Mouse (Mus musculus) CH12.LX (cell line): ENCODE results near the gene Dstn. TPM values are rescaled to one million over a fixed set of nuclear protein-coding genes. Genes with fewer than 3 reads are reported as not detected.
A peak's percentile ranks its signal among the peaks of the same experiment; 100 is the strongest.

Source experiments
- DNase-seq: peaks from one replicate; pipeline ENCODE4 v3.0.0-alpha.2; 2013; ENCODE audit errors: extremely low read depth
- H3K27ac ChIP-seq: 2 replicates; pipeline ENCODE4 v1.5.1; 2012; ENCODE audit warnings: low read depth, mild to moderate bottlenecking, control low read depth, moderate library complexity; ENCODE audit not compliant: insufficient read depth
- H3K27me3 ChIP-seq: replicated peaks from 2 replicates; pipeline ENCODE3; 2012; ENCODE audit warnings: inconsistent platforms
- H3K36me3 ChIP-seq, 2 experiments: replicated peaks in 1 of 2; 2 replicates each; pipeline versions ENCODE3 to v1.6.1; 2012; ENCODE audit warnings: inconsistent platforms in 1 of 2, low read length in 1 of 2, mild to moderate bottlenecking in 1 of 2, mixed read lengths in 1 of 2, moderate library complexity in 1 of 2; ENCODE audit not compliant: control insufficient read depth in 1 of 2, insufficient read depth in 1 of 2
- H3K4me1 ChIP-seq, 2 experiments: 2 replicates each; pipeline ENCODE4 v1.6.1; 2012; ENCODE audit warnings: inconsistent platforms in 1 of 2, moderate library complexity in 1 of 2; ENCODE audit not compliant: insufficient read depth in 2 of 2, control insufficient read depth in 1 of 2
- H3K4me2 ChIP-seq: 2 replicates; pipeline ENCODE4 v1.6.1; 2012; ENCODE audit warnings: low read depth, mild to moderate bottlenecking, control low read depth; ENCODE audit not compliant: poor library complexity, insufficient read depth, severe bottlenecking
- H3K4me3 ChIP-seq, 3 experiments: fragments of 150-350 bp in 1 of 3; sonication (generic) in 1 of 3; replicated peaks in 1 of 3; 2 replicates each; pipeline versions ENCODE3 to v1.5.1; 2011 to 2012; ENCODE audit warnings: low read depth in 2 of 3, low read length in 2 of 3, mild to moderate bottlenecking in 2 of 3, moderate library complexity in 2 of 3, control low read depth in 1 of 3, improper control_type of control experiment in 1 of 3, inconsistent platforms in 1 of 3, mixed read lengths in 1 of 3; ENCODE audit not compliant: poor library complexity in 1 of 3
- H3K79me2 ChIP-seq: replicated peaks from 2 replicates; pipeline ENCODE4 v1.6.1; 2012; ENCODE audit warnings: mild to moderate bottlenecking, moderate library complexity; ENCODE audit not compliant: control insufficient read depth, poor library complexity, insufficient read depth, severe bottlenecking; ENCODE audit errors: extremely low read depth
- H3K9ac ChIP-seq: 2 replicates; pipeline ENCODE4 v1.6.1; 2012; ENCODE audit warnings: low read depth, mild to moderate bottlenecking, control low read depth, moderate library complexity; ENCODE audit not compliant: insufficient read depth
- H3K9me3 ChIP-seq: replicated peaks from 2 replicates; pipeline ENCODE3; 2012; ENCODE audit warnings: low read length, inconsistent platforms, mixed read lengths
- BHLHE40 ChIP-seq: IDR thresholded peaks from 2 replicates; pipeline ENCODE4 v1.6.1; 2011; ENCODE audit warnings: mild to moderate bottlenecking, low read depth, low read length, improper control_type of control experiment
- CTCF ChIP-seq, 2 experiments: IDR thresholded peaks in 1 of 2; conservative IDR thresholded peaks in 1 of 2; 2 replicates each; pipeline ENCODE4 v1.5.1; 2011 to 2012; ENCODE audit warnings: low read depth in 2 of 2, low read length in 2 of 2, improper control_type of control experiment in 1 of 2, inconsistent platforms in 1 of 2, mild to moderate bottlenecking in 1 of 2, moderate library complexity in 1 of 2
- ELF1 ChIP-seq: IDR thresholded peaks from 2 replicates; pipeline ENCODE4 v1.6.1; 2014; ENCODE audit warnings: low read depth, mild to moderate bottlenecking, inconsistent platforms, low read length, improper control_type of control experiment
- EP300 ChIP-seq: IDR thresholded peaks from 2 replicates; pipeline ENCODE4 v1.6.1; 2011; ENCODE audit warnings: low read length, improper control_type of control experiment
- ETS1 ChIP-seq: conservative IDR thresholded peaks from 2 replicates; pipeline ENCODE4 v1.6.1; 2012; ENCODE audit warnings: low read depth, mild to moderate bottlenecking, inconsistent platforms, low read length, improper control_type of control experiment, moderate library complexity
- HCFC1 ChIP-seq: IDR thresholded peaks from 2 replicates; pipeline ENCODE4 v1.6.1; 2012; ENCODE audit warnings: low read depth, mild to moderate bottlenecking, inconsistent platforms, low read length, improper control_type of control experiment
- KAT2A ChIP-seq: IDR thresholded peaks from 2 replicates; pipeline ENCODE4 v1.6.1; 2012; ENCODE audit warnings: low read length, improper control_type of control experiment, inconsistent platforms; ENCODE audit not compliant: insufficient replicate concordance
- MAFK ChIP-seq: IDR thresholded peaks from 2 replicates; pipeline ENCODE4 v1.6.1; 2011; ENCODE audit warnings: low read length, improper control_type of control experiment; ENCODE audit not compliant: insufficient replicate concordance
- MAX ChIP-seq: IDR thresholded peaks from 2 replicates; pipeline ENCODE4 v1.6.1; 2011; ENCODE audit warnings: low read length, improper control_type of control experiment
- MAZ ChIP-seq: IDR thresholded peaks from 2 replicates; pipeline ENCODE4 v1.6.1; 2012; ENCODE audit warnings: low read depth, mild to moderate bottlenecking, inconsistent platforms, low read length, improper control_type of control experiment, moderate library complexity
- MXI1 ChIP-seq: IDR thresholded peaks from 2 replicates; pipeline ENCODE4 v1.6.1; 2011; ENCODE audit warnings: mild to moderate bottlenecking, low read depth, low read length, improper control_type of control experiment
- MYC ChIP-seq: IDR thresholded peaks from 2 replicates; pipeline ENCODE4 v1.6.1; 2011; ENCODE audit warnings: low read depth, mild to moderate bottlenecking, improper control_type of control experiment, low read length
- NELFE ChIP-seq: IDR thresholded peaks from 2 replicates; pipeline ENCODE4 v1.6.1; 2011; ENCODE audit warnings: low read depth, low read length, improper control_type of control experiment
- PAX5 ChIP-seq: IDR thresholded peaks from 2 replicates; pipeline ENCODE4 v1.6.1; 2012; ENCODE audit warnings: low read length, inconsistent platforms, mixed read lengths
- POLR2A ChIP-seq: IDR thresholded peaks from 2 replicates; pipeline ENCODE4 v1.6.1; 2011; ENCODE audit warnings: low read depth, mild to moderate bottlenecking, improper control_type of control experiment, low read length
- POLR2AphosphoS2 ChIP-seq: IDR thresholded peaks from 2 replicates; pipeline ENCODE4 v1.6.1; 2011; ENCODE audit warnings: low read depth, low read length, improper control_type of control experiment
- RAD21 ChIP-seq: IDR thresholded peaks from 2 replicates; pipeline ENCODE4 v1.6.1; 2011; ENCODE audit warnings: low read depth, mild to moderate bottlenecking, low read length, improper control_type of control experiment, moderate library complexity
- RCOR1 ChIP-seq: conservative IDR thresholded peaks from 2 replicates; pipeline ENCODE4 v1.6.1; 2012; ENCODE audit warnings: low read depth, mild to moderate bottlenecking, inconsistent platforms, low read length, improper control_type of control experiment
- SMC3 ChIP-seq: IDR thresholded peaks from 2 replicates; pipeline ENCODE4 v1.6.1; 2011; ENCODE audit warnings: low read depth, low read length, improper control_type of control experiment
- TCF12 ChIP-seq: IDR thresholded peaks from 2 replicates; pipeline ENCODE4 v1.6.1; 2014; ENCODE audit warnings: low read depth, mild to moderate bottlenecking, inconsistent platforms, low read length, improper control_type of control experiment
- USF2 ChIP-seq: conservative IDR thresholded peaks from 2 replicates; pipeline ENCODE4 v1.6.1; 2011; ENCODE audit warnings: low read depth, low read length, improper control_type of control experiment
- ZC3H11A ChIP-seq: IDR thresholded peaks from 2 replicates; pipeline ENCODE4 v1.6.1; 2012; ENCODE audit warnings: low read depth, mild to moderate bottlenecking, inconsistent platforms, low read length, improper control_type of control experiment
- ZKSCAN1 ChIP-seq: IDR thresholded peaks from 2 replicates; pipeline ENCODE4 v1.6.1; 2012; ENCODE audit warnings: low read depth, inconsistent platforms, low read length, improper control_type of control experiment, borderline replicate concordance
- ZMIZ1 ChIP-seq: IDR thresholded peaks from 2 replicates; pipeline ENCODE4 v1.6.1; 2012; ENCODE audit warnings: low read depth, mild to moderate bottlenecking, inconsistent platforms, low read length, improper control_type of control experiment
- ZNF384 ChIP-seq: IDR thresholded peaks from 2 replicates; pipeline ENCODE4 v1.6.1; 2012; ENCODE audit warnings: low read depth, low read length, improper control_type of control experiment, inconsistent platforms
- dilution Hi-C: fragments of 300-500 bp; cut with MboI; formaldehyde crosslinking; loops from 2 replicates; pipeline ENCODE4 v1.14.3; 2020; ENCODE audit warnings: low sequenced_read_pairs; ENCODE audit not compliant: extremely low pct_unique_long_range_greater_than_20kb, extremely low pct_ligation_motif_present
- in situ Hi-C: fragments of 300-500 bp; cut with MboI; formaldehyde crosslinking; loops from 3 replicates; pipeline ENCODE4 v1.14.3; 2019; ENCODE audit warnings: low sequenced_read_pairs, low pct_ligation_motif_present, low pct_unique_long_range_greater_than_20kb, mixed read lengths
- polyA plus RNA-seq: library from polyadenylated mRNA; unstranded; fragments of >175 nt; gene quantifications from 2 replicates; pipeline ENCODE4 v1.2.1, GENCODE M21; 2012; ENCODE audit warnings: low read depth; ENCODE audit not compliant: insufficient read length
- total RNA-seq, 2 experiments: library from RNA; depleted of rRNA; stranded (reverse); fragments of 300-350 nt in 1 of 2; fragments of >200 nt in 1 of 2; gene quantifications; 2 replicates each; pipeline ENCODE4 v1.2.3; 2012 to 2014

Dstn gene
- total and polyA plus RNA-seq, 3 experiments = 68.9 to 266 (median 151) TPM

DNA sequence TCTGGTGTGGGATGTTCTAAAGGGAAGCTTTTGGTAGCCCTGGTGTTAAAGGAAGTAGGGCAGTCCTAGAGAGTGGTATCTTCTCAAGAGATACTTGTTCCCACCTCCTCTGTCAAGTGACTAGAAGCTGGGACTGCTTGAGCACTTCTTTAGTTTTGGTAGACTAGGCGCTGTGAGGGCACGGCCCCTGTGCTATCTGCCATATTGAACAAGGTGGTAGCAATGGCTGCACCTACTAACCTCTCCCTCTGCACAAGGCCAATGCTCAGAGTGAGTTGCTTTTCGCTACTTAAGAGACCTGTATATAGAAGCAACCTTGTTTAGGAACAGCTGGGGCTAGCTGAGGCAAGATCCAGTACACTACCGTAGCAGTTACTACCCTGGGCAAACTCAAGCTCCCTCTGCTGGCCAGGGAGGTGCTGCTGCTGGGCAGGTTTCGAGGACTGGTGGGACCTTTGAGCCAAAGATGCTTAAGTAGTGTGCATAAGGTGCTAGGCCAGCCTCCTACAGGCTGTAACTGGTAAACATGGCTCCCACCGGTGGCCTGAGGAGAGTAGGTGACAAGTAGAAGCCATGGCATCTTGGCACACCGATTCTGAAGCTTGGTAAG, 30.5 kb downstream of the Dstn start:
- Histone ChIP-seq H3K4me2 (no peak overlapping the region), H3K9ac (no peak overlapping the region), H3K27me3 (no peaks in the 10 kb centered on the region), H3K4me1 (no peaks in the 10 kb centered on the region), H3K27ac (no peak overlapping the region), H3K79me2 (no peaks in the 10 kb centered on the region), H3K36me3 (peaks cover 57 to 95% of the 10 kb centered on the region in 2 experiments), H3K4me3 (no peak overlapping the region), H3K9me3 (no peaks in the 10 kb centered on the region)
- TF ChIP-seq PAX5 (no peak), BHLHE40 (no peak), NELFE (no peak), USF2 (no peak), CTCF (conservative IDR thresholded peaks at IDR 0.05 in 1 of 2, IDR thresholded peaks at IDR 0.05 in 1 of 2; ENCODE audit: low read depth in 2 of 2, low read length in 2 of 2) (peak; percentile 32 to 75; a peak in 2 of 4 replicates), POLR2AphosphoS2 (peak; percentile 21; the same call in 1 of the 2 replicates), EP300 (no peak), RAD21 (peak; percentile 62), POLR2A (no peak), SMC3 (peak; percentile 82), MAZ (no peak)
- DNase-seq = peak; percentile 48
- dilution Hi-C loops = no loop called here
- in situ Hi-C loops = loop anchor here (10.0 kb wide), 1 partner anchor 111 kb away; no protein-coding TSS in a partner anchor

DNA sequence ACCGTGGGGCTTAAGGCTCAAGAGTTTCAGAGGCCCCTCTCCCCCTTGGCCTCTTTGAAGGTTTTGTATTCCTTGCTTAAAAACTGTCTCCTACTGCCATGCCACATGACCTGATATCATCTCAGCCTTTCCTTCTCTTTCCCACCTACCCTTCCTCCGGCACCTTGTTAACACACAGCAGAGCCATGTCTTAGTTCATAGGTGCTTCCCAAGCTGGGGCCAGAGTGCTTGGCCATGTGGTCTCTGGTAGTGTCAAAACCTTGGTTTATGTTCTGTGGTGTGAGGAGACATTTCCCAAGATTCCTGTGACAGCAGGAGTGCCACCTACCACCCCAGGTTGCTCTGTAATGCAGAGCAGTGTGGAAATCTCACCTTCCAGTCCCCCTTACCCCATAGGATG, 31.3 kb downstream of the Dstn start:
- in situ Hi-C loops = loop anchor here (10.0 kb wide), 1 partner anchor 112 kb away; no protein-coding TSS in a partner anchor

More for the DNA sequence above, 31.3 kb downstream of the Dstn start:
- no peak for TF ChIP-seq ZMIZ1
- no peak for TF ChIP-seq ZNF384
- no peak for TF ChIP-seq MYC
- TF ChIP-seq ZKSCAN1 = no peak
- TF ChIP-seq ZC3H11A = no peak
- no peak for TF ChIP-seq MAZ
- TF ChIP-seq KAT2A = no peak
- no peak for TF ChIP-seq MXI1
- no peak for TF ChIP-seq RCOR1
- no peak for TF ChIP-seq RAD21
- TF ChIP-seq NELFE = no peak
- no peak for TF ChIP-seq ETS1
- TF ChIP-seq MAX = no peak
- no peak for TF ChIP-seq TCF12
- no peak for TF ChIP-seq MAFK
- TF ChIP-seq HCFC1 = no peak
- no peak for TF ChIP-seq POLR2A
- no peak for TF ChIP-seq ELF1
- H3K27me3 ChIP-seq = no peaks in the 10 kb centered on the region
- dilution Hi-C loops = no loop called here
- no peak overlapping the region for H3K4me3 ChIP-seq
- no peak for DNase-seq
- no peaks in the 10 kb centered on the region for H3K9me3 ChIP-seq
- peaks cover 59 to 95% of the 10 kb centered on the region in 2 experiments for H3K36me3 ChIP-seq
- H3K27ac ChIP-seq = no peak overlapping the region
- no peak overlapping the region for H3K9ac ChIP-seq
- H3K4me1 ChIP-seq = no peaks in the 10 kb centered on the region
- no peak overlapping the region for H3K4me2 ChIP-seq
- H3K79me2 ChIP-seq = no peaks in the 10 kb centered on the region
